Mouse (Mus musculus): ENCODE results near the gene Zfp239. TPM values are rescaled to one million over a fixed set of nuclear protein-coding genes. Genes with fewer than 3 reads are reported as not detected.

Gene Zfp239
- polyA plus RNA-seq, 1 experiment from 2014 or later: 7.5 TPM

GRCm38 (mm10) chr6:117902556-117902955 is 40.7 kb downstream of the Zfp239 start:
- Histone ChIP-seq H3K9me3 (ENCODE audit: control insufficient read depth, low read length) (no peaks in the 10 kb centered on the region), H3K27me3 (ENCODE audit: control insufficient read depth, insufficient read depth, low read depth, low read length) (no peaks in the 10 kb centered on the region), H3K36me3 (ENCODE audit: control insufficient read depth, insufficient read depth, low read length) (no peaks in the 10 kb centered on the region), H3K4me1 (replicated peaks; ENCODE audit: control insufficient read depth, insufficient read depth, low read length) (peaks cover 7% of the 10 kb centered on the region), H3K27ac (ENCODE audit: low read length) (no peak overlapping the region), H3K4me3 (ENCODE audit: low read length) (no peak overlapping the region), H3K4me2 (ENCODE audit: low read depth, low read length) (no peak overlapping the region), H3K9ac (ENCODE audit: low read length) (no peak overlapping the region)
- WGBS: 71% methylated on average over 4 of the region's 4 CpGs
- no peak for ATAC-seq (ENCODE audit: low read depth)

GRCm38 (mm10) chr6:117903836-117904235 is 41.9 kb downstream of the Zfp239 start:
- Histone ChIP-seq H3K9ac (ENCODE audit: low read length) (no peak overlapping the region), H3K4me2 (ENCODE audit: low read depth, low read length) (no peak overlapping the region), H3K36me3 (ENCODE audit: control insufficient read depth, insufficient read depth, low read length) (no peaks in the 10 kb centered on the region), H3K4me1 (replicated peaks; ENCODE audit: control insufficient read depth, insufficient read depth, low read length) (peaks cover 10% of the 10 kb centered on the region), H3K4me3 (ENCODE audit: low read length) (no peak overlapping the region), H3K9me3 (ENCODE audit: control insufficient read depth, low read length) (no peaks in the 10 kb centered on the region), H3K27ac (ENCODE audit: low read length) (no peak overlapping the region), H3K27me3 (ENCODE audit: control insufficient read depth, insufficient read depth, low read depth, low read length) (no peaks in the 10 kb centered on the region)
- no peak for ATAC-seq (ENCODE audit: low read depth)
- WGBS: 73% methylated on average over 3 of the region's 3 CpGs

- Histone ChIP-seq H3K4me2 (ENCODE audit: low read depth, low read length) (peak overlapping the region; percentile 67), H3K27ac (ENCODE audit: low read length) (peak overlapping the region; percentile 94), H3K9me3 (ENCODE audit: control insufficient read depth, low read length) (no peaks in the 10 kb centered on the region), H3K27me3 (ENCODE audit: control insufficient read depth, insufficient read depth, low read depth, low read length) (no peaks in the 10 kb centered on the region), H3K9ac (ENCODE audit: low read length) (peak overlapping the region; percentile 82), H3K4me3 (ENCODE audit: low read length) (peak overlapping the region; percentile 61), H3K36me3 (ENCODE audit: control insufficient read depth, insufficient read depth, low read length) (no peaks in the 10 kb centered on the region), H3K4me1 (replicated peaks; ENCODE audit: control insufficient read depth, insufficient read depth, low read length) (peaks cover 22% of the 10 kb centered on the region)
- ATAC-seq (ENCODE audit: low read depth): no peak
- 19% methylated on average over 4 of the region's 4 CpGs for WGBS
Measured at GRCm38 (mm10) chr6:117905260-117905930, 43.5 kb downstream of the Zfp239 start.

GRCm38 (mm10) chr6:117906015-117906531 is 44.2 kb downstream of the Zfp239 start:
- no peaks in the 10 kb centered on the region for H3K36me3 ChIP-seq (ENCODE audit: control insufficient read depth, insufficient read depth, low read length)
- H3K9me3 ChIP-seq (ENCODE audit: control insufficient read depth, low read length): no peaks in the 10 kb centered on the region
- H3K27ac ChIP-seq (ENCODE audit: low read length): peak overlapping the region; percentile 94
- under 1% methylated on average over 25 of the region's 25 CpGs for WGBS
- H3K4me2 ChIP-seq (ENCODE audit: low read depth, low read length): peak overlapping the region; percentile 67
- H3K9ac ChIP-seq (ENCODE audit: low read length): peak overlapping the region; percentile 82
- no peaks in the 10 kb centered on the region for H3K27me3 ChIP-seq (ENCODE audit: control insufficient read depth, insufficient read depth, low read depth, low read length)
- peaks cover 22% of the 10 kb centered on the region for H3K4me1 ChIP-seq (replicated peaks; ENCODE audit: control insufficient read depth, insufficient read depth, low read length)
- peak; percentile 6 for ATAC-seq (ENCODE audit: low read depth)
- H3K4me3 ChIP-seq (ENCODE audit: low read length): peak overlapping the region; percentile 61

GRCm38 (mm10) chr6:117906590-117907271 is 44.8 kb downstream of the Zfp239 start:
- H3K4me2 ChIP-seq (ENCODE audit: low read depth, low read length): peak overlapping the region; percentile 83
- peak overlapping the region; percentile 85 for H3K9ac ChIP-seq (ENCODE audit: low read length)
- under 1% methylated on average over 60 of the region's 68 CpGs for WGBS
- H3K27ac ChIP-seq (ENCODE audit: low read length): peak overlapping the region; percentile 93
- H3K36me3 ChIP-seq (ENCODE audit: control insufficient read depth, insufficient read depth, low read length): no peaks in the 10 kb centered on the region
- peaks cover 22% of the 10 kb centered on the region for H3K4me1 ChIP-seq (replicated peaks; ENCODE audit: control insufficient read depth, insufficient read depth, low read length)
- peak overlapping the region; percentile 61 for H3K4me3 ChIP-seq (ENCODE audit: low read length)
- ATAC-seq (ENCODE audit: low read depth): peak; percentile 96
- no peaks in the 10 kb centered on the region for H3K27me3 ChIP-seq (ENCODE audit: control insufficient read depth, insufficient read depth, low read depth, low read length)
- H3K9me3 ChIP-seq (ENCODE audit: control insufficient read depth, low read length): no peaks in the 10 kb centered on the region

- under 1% methylated on average over 62 of the region's 77 CpGs for WGBS
- peak; percentile 82 for ATAC-seq (ENCODE audit: low read depth)
- Histone ChIP-seq H3K27me3 (ENCODE audit: control insufficient read depth, insufficient read depth, low read depth, low read length) (no peaks in the 10 kb centered on the region), H3K36me3 (ENCODE audit: control insufficient read depth, insufficient read depth, low read length) (no peaks in the 10 kb centered on the region), H3K4me1 (replicated peaks; ENCODE audit: control insufficient read depth, insufficient read depth, low read length) (peaks cover 22% of the 10 kb centered on the region), H3K9me3 (ENCODE audit: control insufficient read depth, low read length) (no peaks in the 10 kb centered on the region), H3K4me3 (ENCODE audit: low read length) (peak overlapping the region; percentile 61), H3K27ac (ENCODE audit: low read length) (peak overlapping the region; percentile 93), H3K9ac (ENCODE audit: low read length) (peak overlapping the region; percentile 85), H3K4me2 (ENCODE audit: low read depth, low read length) (peak overlapping the region; percentile 83)
Measured at GRCm38 (mm10) chr6:117907301-117907978, 45.5 kb downstream of the Zfp239 start.

- Histone ChIP-seq H3K27me3 (ENCODE audit: control insufficient read depth, insufficient read depth, low read depth, low read length) (no peaks in the 10 kb centered on the region), H3K4me3 (ENCODE audit: low read length) (peak overlapping the region; percentile 61), H3K36me3 (ENCODE audit: control insufficient read depth, insufficient read depth, low read length) (no peaks in the 10 kb centered on the region), H3K9ac (ENCODE audit: low read length) (peak overlapping the region; percentile 85), H3K9me3 (ENCODE audit: control insufficient read depth, low read length) (no peaks in the 10 kb centered on the region), H3K4me2 (ENCODE audit: low read depth, low read length) (peak overlapping the region; percentile 83), H3K4me1 (replicated peaks; ENCODE audit: control insufficient read depth, insufficient read depth, low read length) (peaks cover 22% of the 10 kb centered on the region), H3K27ac (ENCODE audit: low read length) (peak overlapping the region; percentile 93)
- under 1% methylated on average over 26 of the region's 26 CpGs for WGBS
- ATAC-seq (ENCODE audit: low read depth): no peak
Measured at GRCm38 (mm10) chr6:117907979-117908355, 46.1 kb downstream of the Zfp239 start.

- Histone ChIP-seq H3K4me2 (ENCODE audit: low read depth, low read length) (peak overlapping the region; percentile 83), H3K4me3 (ENCODE audit: low read length) (peak overlapping the region; percentile 61), H3K9ac (ENCODE audit: low read length) (peak overlapping the region; percentile 85), H3K4me1 (replicated peaks; ENCODE audit: control insufficient read depth, insufficient read depth, low read length) (peaks cover 25% of the 10 kb centered on the region), H3K36me3 (ENCODE audit: control insufficient read depth, insufficient read depth, low read length) (no peaks in the 10 kb centered on the region), H3K9me3 (ENCODE audit: control insufficient read depth, low read length) (no peaks in the 10 kb centered on the region), H3K27ac (ENCODE audit: low read length) (peak overlapping the region; percentile 93; the same call in 1 of the 2 replicates), H3K27me3 (ENCODE audit: control insufficient read depth, insufficient read depth, low read depth, low read length) (no peaks in the 10 kb centered on the region)
- under 1% methylated on average over 14 of the region's 14 CpGs for WGBS
- no peak for ATAC-seq (ENCODE audit: low read depth)
Measured at GRCm38 (mm10) chr6:117908424-117908900, 46.6 kb downstream of the Zfp239 start.
